ENCODE assay signal across 8 mouse cellular contexts in genomic region chr4:57263061-57263685, GRCm38 (mm10). TPM values are rescaled to one million over a fixed set of nuclear protein-coding genes. Genes with fewer than 3 reads are reported as not detected.
DNase-seq lines count a peak whose midpoint lies in the region; ATAC-seq and TF ChIP-seq lines count a peak whose summit lies in the region.

No protein-coding gene starts in this region.

- H3K27ac ChIP-seq in midbrain, embryonic 10.5 days (replicated peaks), result peak overlapping the region; percentile 58; the same call in 1 of the 2 replicates
- no peak overlapping the region for H3K27ac ChIP-seq in midbrain, embryonic 15.5 days
- 0 out of 2 replicates have a peak overlapping the region, but pooled peaks have one; percentile 26 for H3K27ac ChIP-seq in limb, embryonic 14.5 days (replicated peaks; ENCODE audit: low read depth, low read length)

- TF ChIP-seq POLR2A in limb, embryonic 14.5 days (IDR thresholded peaks at IDR 0.05; ENCODE audit: borderline replicate concordance, extremely low read depth, insufficient read depth, insufficient read length), result no peak

- peak; percentile 68 for DNase-seq in embryo, embryonic 10 days (ENCODE audit: low spot score)
- DNase-seq in embryo, embryonic 9.5 days (ENCODE audit: extremely low spot score), result no peak
- DNase-seq in midbrain, embryonic 10.5 days (ENCODE audit: low spot score), result no peak
- DNase-seq in brain, adult 2 months (ENCODE audit: low read depth, low spot score), result peak; percentile 60
- no peak for DNase-seq in limb, embryonic 14.5 days (ENCODE audit: low spot score)
- no peak for DNase-seq in urinary bladder, postnatal 4 days (ENCODE audit: low spot score in 2 of 2)
- DNase-seq in T-cell, adult 2 months (ENCODE audit: low spot score), result no peak

- peaks cover 30% of the 10 kb centered on the region for H3K4me1 ChIP-seq in midbrain, embryonic 10.5 days
- H3K4me1 ChIP-seq in midbrain, embryonic 15.5 days, result peaks cover 7% of the 10 kb centered on the region
- H3K4me1 ChIP-seq in limb, embryonic 14.5 days (ENCODE audit: control insufficient read depth, insufficient read depth, low read length), result peaks cover 30% of the 10 kb centered on the region

- 69% methylated on average over 8 of the region's 8 CpGs for WGBS in midbrain, embryonic 10.5 days
- WGBS in midbrain, embryonic 15.5 days, result 73% methylated on average over 8 of the region's 8 CpGs
- WGBS in limb, embryonic 14.5 days, result 66% methylated on average over 8 of the region's 8 CpGs

- no peak overlapping the region for H3K4me3 ChIP-seq in midbrain, embryonic 10.5 days
- no peak overlapping the region for H3K4me3 ChIP-seq in midbrain, embryonic 15.5 days
- no peak overlapping the region for H3K4me3 ChIP-seq in limb, embryonic 14.5 days (replicated peaks; ENCODE audit: low read length)

- no peaks in the 10 kb centered on the region for H3K9me3 ChIP-seq in midbrain, embryonic 10.5 days (replicated peaks)
- H3K9me3 ChIP-seq in midbrain, embryonic 15.5 days, result no peaks in the 10 kb centered on the region
- H3K9me3 ChIP-seq in limb, embryonic 14.5 days (ENCODE audit: control insufficient read depth, low read length), result no peaks in the 10 kb centered on the region

- H3K36me3 ChIP-seq in midbrain, embryonic 10.5 days, result no peaks in the 10 kb centered on the region
- no peaks in the 10 kb centered on the region for H3K36me3 ChIP-seq in midbrain, embryonic 15.5 days (replicated peaks)
- H3K36me3 ChIP-seq in limb, embryonic 14.5 days (ENCODE audit: control insufficient read depth, insufficient read depth, low read length), result no peaks in the 10 kb centered on the region

- ATAC-seq in midbrain, embryonic 15.5 days (replicated peaks), result no peak
- no peak for ATAC-seq in limb, embryonic 14.5 days (ENCODE audit: low FRiP score, low read depth)

- H3K4me2 ChIP-seq in midbrain, embryonic 15.5 days, result no peak overlapping the region
- no peak overlapping the region for H3K4me2 ChIP-seq in limb, embryonic 14.5 days (replicated peaks; ENCODE audit: low read depth, low read length, severe bottlenecking)

- H3K27me3 ChIP-seq in midbrain, embryonic 10.5 days (ENCODE audit: low read depth, poor library complexity, severe bottlenecking), result peaks cover 3% of the 10 kb centered on the region; the same call in 1 of the 2 replicates
- H3K27me3 ChIP-seq in midbrain, embryonic 15.5 days (replicated peaks), result no peaks in the 10 kb centered on the region
- H3K27me3 ChIP-seq in limb, embryonic 14.5 days (ENCODE audit: control insufficient read depth, insufficient read depth, low read length), result no peaks in the 10 kb centered on the region

- no peak overlapping the region for H3K9ac ChIP-seq in midbrain, embryonic 15.5 days
- no peak overlapping the region for H3K9ac ChIP-seq in limb, embryonic 14.5 days (ENCODE audit: low read depth, low read length, severe bottlenecking)

RNA-seq across cellular contexts. Expression of gene Ptpn3, which starts 38.5 kb away (rescaled TPM):
- polyA plus RNA-seq in midbrain, embryonic 10.5 days (2016; fragmentation: Nextera tagmentation; extraction: Ambion mirVana), result 0.78 TPM in 2 replicates
- 2.3 and 2.8 TPM in 2 replicates for polyA plus RNA-seq in midbrain, embryonic 15.5 days (2015; fragmentation: Nextera tagmentation; extraction: Ambion mirVana)
- polyA plus RNA-seq in limb, embryonic 14.5 days (2012; rRNA removed), result 3.7 and 4.7 TPM in 2 replicates
- polyA plus RNA-seq in limb, embryonic 14.5 days (2014; fragmentation: Nextera tagmentation; extraction: Ambion mirVana), result 2.9 and 3.4 TPM in 2 replicates

Comparison
In these comparisons a context has a peak if more than half of its experiments do, and no peak if none do; other contexts are left out.
1. DNase-seq: peak in embryo, embryonic 10 days (single experiment) and brain, adult 2 months (single experiment); none in embryo, embryonic 9.5 days (single experiment), midbrain, embryonic 10.5 days (single experiment), limb, embryonic 14.5 days (single experiment), urinary bladder, postnatal 4 days (0 of 2) and T-cell, adult 2 months (single experiment).